Mouse (Mus musculus): ENCODE measurements at regions not wholly inside any gene's neighbourhood (a gene's known extent, or its start where the extent isn't known, plus 50 kb on each side); places are given as distances from the start of the nearest gene placed in this dataset.

- Histone ChIP-seq H3K36me3 (ENCODE audit: insufficient read depth, low read length) (no peaks in the 10 kb centered on the region), H3K9me3 (ENCODE audit: low read length) (no peaks in the 10 kb centered on the region), H3K9ac (replicated peaks; ENCODE audit: low read depth) (no peak overlapping the region), H3K27ac (ENCODE audit: low read length) (no peak overlapping the region), H3K4me3 (ENCODE audit: low read depth, low read length) (no peak overlapping the region), H3K4me1 (ENCODE audit: insufficient read depth, low read depth, low read length) (no peaks in the 10 kb centered on the region), H3K27me3 (replicated peaks; ENCODE audit: insufficient read depth, low read length) (no peaks in the 10 kb centered on the region), H3K4me2 (replicated peaks; ENCODE audit: low read depth, low read length) (no peak overlapping the region)
- TF ChIP-seq CTCF (IDR thresholded peaks at IDR 0.05) (no peak), EP300 (IDR thresholded peaks at IDR 0.05) (no peak)
- DNase-seq (ENCODE audit: low spot score) (no peak), ATAC-seq (no peak)
- 78% methylated on average over 6 of the region's 6 CpGs for WGBS
These were observed 279.4 kb downstream of the Mctp2 start for GRCm38 (mm10) chr7:72027006-72027405.

- no peaks in the 10 kb centered on the region for H3K27me3 ChIP-seq (replicated peaks; ENCODE audit: insufficient read depth, low read length)
- TF ChIP-seq EP300 (IDR thresholded peaks at IDR 0.05) = no peak
- TF ChIP-seq CTCF (IDR thresholded peaks at IDR 0.05) = no peak
- no peak overlapping the region for H3K9ac ChIP-seq (replicated peaks; ENCODE audit: low read depth)
- no peak overlapping the region for H3K27ac ChIP-seq (ENCODE audit: low read length)
- H3K4me2 ChIP-seq (replicated peaks; ENCODE audit: low read depth, low read length) = no peak overlapping the region
- WGBS = 74% methylated on average over 11 of the region's 11 CpGs
- ATAC-seq (no peak), DNase-seq (ENCODE audit: low spot score) (no peak)
- H3K4me3 ChIP-seq (ENCODE audit: low read depth, low read length) = no peak overlapping the region
- H3K4me1 ChIP-seq (ENCODE audit: insufficient read depth, low read depth, low read length) = no peaks in the 10 kb centered on the region
- no peaks in the 10 kb centered on the region for H3K9me3 ChIP-seq (ENCODE audit: low read length)
- H3K36me3 ChIP-seq (ENCODE audit: insufficient read depth, low read length) = no peaks in the 10 kb centered on the region
These were observed 297.3 kb downstream of the Mctp2 start for GRCm38 (mm10) chr7:72009115-72009514.

GRCm38 (mm10) chr7:72004311-72004710 is 302.1 kb downstream of the Mctp2 start:
- H3K27me3 ChIP-seq (replicated peaks; ENCODE audit: insufficient read depth, low read length) = no peaks in the 10 kb centered on the region
- H3K4me1 ChIP-seq (ENCODE audit: insufficient read depth, low read depth, low read length) = no peaks in the 10 kb centered on the region
- H3K27ac ChIP-seq (ENCODE audit: low read length) = no peak overlapping the region
- ATAC-seq (no peak), DNase-seq (ENCODE audit: low spot score) (no peak)
- TF ChIP-seq CTCF (IDR thresholded peaks at IDR 0.05) = no peak
- no peak for TF ChIP-seq EP300 (IDR thresholded peaks at IDR 0.05)
- no peak overlapping the region for H3K4me3 ChIP-seq (ENCODE audit: low read depth, low read length)
- H3K36me3 ChIP-seq (ENCODE audit: insufficient read depth, low read length) = no peaks in the 10 kb centered on the region
- WGBS = 81% methylated on average over 3 of the region's 3 CpGs
- no peaks in the 10 kb centered on the region for H3K9me3 ChIP-seq (ENCODE audit: low read length)
- H3K9ac ChIP-seq (replicated peaks; ENCODE audit: low read depth) = no peak overlapping the region
- no peak overlapping the region for H3K4me2 ChIP-seq (replicated peaks; ENCODE audit: low read depth, low read length)

- Histone ChIP-seq H3K27ac (ENCODE audit: low read length) (no peak overlapping the region), H3K9me3 (ENCODE audit: low read length) (no peaks in the 10 kb centered on the region), H3K4me1 (ENCODE audit: insufficient read depth, low read depth, low read length) (no peaks in the 10 kb centered on the region), H3K36me3 (ENCODE audit: insufficient read depth, low read length) (no peaks in the 10 kb centered on the region), H3K4me2 (replicated peaks; ENCODE audit: low read depth, low read length) (no peak overlapping the region), H3K4me3 (ENCODE audit: low read depth, low read length) (no peak overlapping the region), H3K27me3 (replicated peaks; ENCODE audit: insufficient read depth, low read length) (no peaks in the 10 kb centered on the region), H3K9ac (replicated peaks; ENCODE audit: low read depth) (no peak overlapping the region)
- ATAC-seq (no peak), DNase-seq (ENCODE audit: low spot score) (no peak)
- 74% methylated on average over 3 of the region's 3 CpGs for WGBS
- TF ChIP-seq CTCF (IDR thresholded peaks at IDR 0.05) (no peak), EP300 (IDR thresholded peaks at IDR 0.05) (no peak)
These were observed 313.9 kb downstream of the Mctp2 start for GRCm38 (mm10) chr7:71992526-71992925.

- no peaks in the 10 kb centered on the region for H3K27me3 ChIP-seq (replicated peaks; ENCODE audit: insufficient read depth, low read length)
- no peak for TF ChIP-seq EP300 (IDR thresholded peaks at IDR 0.05)
- TF ChIP-seq CTCF (IDR thresholded peaks at IDR 0.05) = no peak
- H3K4me1 ChIP-seq (ENCODE audit: insufficient read depth, low read depth, low read length) = no peaks in the 10 kb centered on the region
- H3K9ac ChIP-seq (replicated peaks; ENCODE audit: low read depth) = no peak overlapping the region
- no peak overlapping the region for H3K4me2 ChIP-seq (replicated peaks; ENCODE audit: low read depth, low read length)
- no peak overlapping the region for H3K4me3 ChIP-seq (ENCODE audit: low read depth, low read length)
- DNase-seq (ENCODE audit: low spot score) (no peak), ATAC-seq (no peak)
- 67% methylated on average over 3 of the region's 3 CpGs for WGBS
- H3K9me3 ChIP-seq (ENCODE audit: low read length) = no peaks in the 10 kb centered on the region
- no peaks in the 10 kb centered on the region for H3K36me3 ChIP-seq (ENCODE audit: insufficient read depth, low read length)
- H3K27ac ChIP-seq (ENCODE audit: low read length) = no peak overlapping the region
These were observed 314.6 kb downstream of the Mctp2 start for GRCm38 (mm10) chr7:71991835-71992234.

GRCm38 (mm10) chr7:71991206-71991605 is 315.2 kb downstream of the Mctp2 start:
- H3K4me1 ChIP-seq (ENCODE audit: insufficient read depth, low read depth, low read length) = no peaks in the 10 kb centered on the region
- H3K27ac ChIP-seq (ENCODE audit: low read length) = no peak overlapping the region
- H3K27me3 ChIP-seq (replicated peaks; ENCODE audit: insufficient read depth, low read length) = no peaks in the 10 kb centered on the region
- H3K4me3 ChIP-seq (ENCODE audit: low read depth, low read length) = no peak overlapping the region
- TF ChIP-seq CTCF (IDR thresholded peaks at IDR 0.05) = no peak
- no peak for TF ChIP-seq EP300 (IDR thresholded peaks at IDR 0.05)
- no peaks in the 10 kb centered on the region for H3K9me3 ChIP-seq (ENCODE audit: low read length)
- no peaks in the 10 kb centered on the region for H3K36me3 ChIP-seq (ENCODE audit: insufficient read depth, low read length)
- H3K9ac ChIP-seq (replicated peaks; ENCODE audit: low read depth) = no peak overlapping the region
- 85% methylated on average over 4 of the region's 4 CpGs for WGBS
- ATAC-seq (no peak), DNase-seq (ENCODE audit: low spot score) (no peak)
- no peak overlapping the region for H3K4me2 ChIP-seq (replicated peaks; ENCODE audit: low read depth, low read length)

- 0 out of 2 replicates have a peak, but pooled peaks have one; percentile 26 for ATAC-seq
- TF ChIP-seq CTCF (IDR thresholded peaks at IDR 0.05) (peak; percentile 52), EP300 (IDR thresholded peaks at IDR 0.05) (no peak)
- DNase-seq (ENCODE audit: low spot score) = no peak
- Histone ChIP-seq H3K4me3 (ENCODE audit: low read depth, low read length) (no peak overlapping the region), H3K27me3 (replicated peaks; ENCODE audit: insufficient read depth, low read length) (no peaks in the 10 kb centered on the region), H3K9me3 (ENCODE audit: low read length) (no peaks in the 10 kb centered on the region), H3K27ac (ENCODE audit: low read length) (no peak overlapping the region), H3K9ac (replicated peaks; ENCODE audit: low read depth) (no peak overlapping the region), H3K4me2 (replicated peaks; ENCODE audit: low read depth, low read length) (no peak overlapping the region), H3K36me3 (ENCODE audit: insufficient read depth, low read length) (no peaks in the 10 kb centered on the region), H3K4me1 (ENCODE audit: insufficient read depth, low read depth, low read length) (peaks cover 5% of the 10 kb centered on the region; the same call in 1 of the 2 replicates)
- whole genome bisulfite sequencing = 72% methylated on average over 4 of the region's 4 CpGs
These were observed 340.4 kb downstream of the Mctp2 start for GRCm38 (mm10) chr7:71966015-71966414.

All from lung, postnatal 0 days (tissue).